In the genomic region with DNA sequence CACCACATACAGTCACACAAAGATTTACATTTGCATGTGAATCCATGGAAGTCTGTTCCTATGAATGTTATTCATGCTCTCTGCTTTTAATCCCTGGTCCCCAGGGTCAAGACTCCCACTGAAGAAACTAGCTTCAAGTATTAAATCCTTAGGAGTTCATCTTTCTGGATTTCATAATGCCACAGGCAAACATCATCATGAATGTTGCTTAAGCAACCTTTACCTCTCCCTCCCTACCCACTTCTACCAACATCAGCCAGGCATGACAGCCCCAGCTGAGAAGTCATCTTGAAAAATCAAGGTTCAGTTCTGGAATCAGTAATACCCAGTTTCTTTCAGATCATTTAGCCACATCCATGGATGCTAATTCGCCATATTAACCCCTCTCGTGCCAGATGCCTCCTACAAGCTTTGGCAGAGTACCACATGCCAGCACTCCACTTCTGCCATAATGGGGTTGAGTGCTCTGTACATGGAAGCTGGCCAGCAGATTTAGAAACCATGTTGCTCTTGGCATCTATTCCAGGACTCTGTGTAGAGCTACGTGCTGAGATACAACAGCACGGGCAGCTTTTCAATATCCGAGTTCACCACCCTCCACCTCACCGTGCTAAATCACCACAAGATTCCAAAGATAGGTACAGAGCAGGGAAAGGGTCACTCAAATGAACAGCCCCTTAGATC, we compare ENCODE assay signal across 12 mouse cellular contexts.
A peak's percentile ranks its signal among the peaks of the same experiment; 100 is the strongest.
DNase-seq lines count a peak whose midpoint lies in the region; ATAC-seq lines count a peak whose summit lies in the region.
"Had no signal": no experiment of that assay in that cellular context is flagged by ENCODE, and none has a peak within 500 bp of the region (broad histone marks: within the 10 kb centered on the region; RNA-seq: fewer than 3 reads in every experiment).

No protein-coding gene starts in this region.

- H3K4me2 ChIP-seq in heart, embryonic 15.5 days, result no peak overlapping the region
- H3K4me2 ChIP-seq: embryonic facial prominence, embryonic 12.5 days; kidney, embryonic 15.5 days; liver, embryonic 13.5 days had no signal

- no peaks in the 10 kb centered on the region for H3K9me3 ChIP-seq in heart, embryonic 15.5 days (replicated peaks)
- H3K9me3 ChIP-seq: embryonic facial prominence, embryonic 12.5 days; kidney, embryonic 15.5 days had no signal

- intact Hi-C loops in heart, postnatal 25 days (cut with DNase I), result loop anchor here (10.0 kb wide), 1 partner anchor 115 kb away; no protein-coding TSS in a partner anchor

- H3K27me3 ChIP-seq in heart, embryonic 15.5 days, result no peaks in the 10 kb centered on the region
- H3K27me3 ChIP-seq: embryonic facial prominence, embryonic 12.5 days; kidney, embryonic 15.5 days; liver, embryonic 13.5 days had no signal

- no peak overlapping the region for H3K27ac ChIP-seq in heart, embryonic 15.5 days
- H3K27ac ChIP-seq: embryonic facial prominence, embryonic 12.5 days; kidney, embryonic 15.5 days; liver, embryonic 13.5 days had no signal

- no peak overlapping the region for H3K9ac ChIP-seq in heart, embryonic 15.5 days
- H3K9ac ChIP-seq: embryonic facial prominence, embryonic 12.5 days; kidney, embryonic 15.5 days; liver, embryonic 13.5 days had no signal

- H3K36me3 ChIP-seq in heart, embryonic 15.5 days, result no peaks in the 10 kb centered on the region
- H3K36me3 ChIP-seq: embryonic facial prominence, embryonic 12.5 days; kidney, embryonic 15.5 days; liver, embryonic 13.5 days had no signal

- no peaks in the 10 kb centered on the region for H3K4me1 ChIP-seq in heart, embryonic 15.5 days (replicated peaks)
- H3K4me1 ChIP-seq: embryonic facial prominence, embryonic 12.5 days; kidney, embryonic 15.5 days; liver, embryonic 13.5 days had no signal

- peak; percentile 92 for DNase-seq in heart, adult 11 months
- no peak for DNase-seq in heart, postnatal 25 days (ENCODE audit: low spot score)
- DNase-seq in MN1 (ENCODE audit: low spot score), result peak; percentile 13
- DNase-seq in cerebellum, adult 11-12 months, result peak; percentile 80
- DNase-seq in right cerebral cortex, adult 18-20 months, result no peak
- no peak for DNase-seq in right cerebral cortex, adult 2 months (ENCODE audit: low spot score in 2 of 2)
- no peak for DNase-seq in B cell, adult 2 months
- DNase-seq: liver, embryonic 13.5 days; thymus, adult 18-20 months had no signal

- H3K4me3 ChIP-seq in heart, embryonic 15.5 days, result no peak overlapping the region
- H3K4me3 ChIP-seq: embryonic facial prominence, embryonic 12.5 days; kidney, embryonic 15.5 days; liver, embryonic 13.5 days had no signal

- ATAC-seq in heart, embryonic 15.5 days (replicated peaks; ENCODE audit: insufficient number of reproducible peaks, insufficient read depth, low FRiP score, low read depth), result peak; percentile 50; the same call in 1 of the 2 replicates

- WGBS in heart, embryonic 15.5 days, result 64% methylated on average over 6 of the region's 6 CpGs

Comparison
In these comparisons a context has a peak if more than half of its experiments do, and no peak if none do; other contexts are left out.
1. DNase-seq: peak in heart, adult 11 months (single experiment), MN1 (single experiment) and cerebellum, adult 11-12 months (single experiment); none in heart, postnatal 25 days (single experiment), right cerebral cortex, adult 18-20 months (single experiment), right cerebral cortex, adult 2 months (0 of 2) and B cell, adult 2 months (0 of 2).